Mouse (Mus musculus) embryo, embryonic 11 days (tissue): ENCODE results near the gene BC005561.

Experiments
- DNase-seq: peaks from one replicate; pipeline ENCODE4 v3.0.0-alpha.2; 2015

BC005561 gene

DNA sequence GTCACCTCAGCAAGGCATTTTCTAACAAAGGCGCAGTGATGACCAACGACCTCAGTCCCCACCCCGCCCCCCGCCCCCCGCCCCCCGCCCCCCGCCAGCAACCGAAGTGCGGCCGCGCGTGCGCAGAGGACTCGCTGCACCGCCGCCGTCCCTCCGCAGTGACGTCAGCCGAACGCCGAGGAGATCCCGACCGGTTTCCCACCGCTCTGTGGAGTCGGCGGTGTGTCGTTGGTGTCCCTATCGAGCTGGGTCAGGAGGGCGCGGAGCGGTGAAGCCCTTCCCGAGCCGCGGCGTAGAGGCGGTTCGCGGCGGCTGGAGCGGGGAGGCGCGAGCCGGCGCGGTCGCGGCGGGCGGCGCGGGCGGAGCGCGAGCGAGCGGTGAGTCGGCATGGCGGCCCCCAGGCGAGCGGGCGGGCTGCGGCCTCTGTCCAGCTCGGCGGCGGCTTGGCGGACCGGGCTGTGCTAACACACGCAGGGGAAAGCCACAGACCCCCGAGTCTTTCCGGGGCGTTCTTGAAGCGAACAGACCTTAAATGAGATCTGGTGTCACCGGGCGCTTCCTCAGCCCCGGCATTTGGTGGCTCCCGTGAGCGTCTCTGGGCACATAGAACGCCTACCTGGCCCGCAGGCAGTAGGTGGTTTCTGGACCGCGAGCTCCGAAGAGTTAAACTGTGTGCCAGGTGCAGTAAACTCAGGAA is at the start of gene BC005561:
TSS of gene BC005561 (plus strand) at position 158 of the 697 bp plus-strand sequence.
- peak; percentile 95 for DNase-seq

DNA sequence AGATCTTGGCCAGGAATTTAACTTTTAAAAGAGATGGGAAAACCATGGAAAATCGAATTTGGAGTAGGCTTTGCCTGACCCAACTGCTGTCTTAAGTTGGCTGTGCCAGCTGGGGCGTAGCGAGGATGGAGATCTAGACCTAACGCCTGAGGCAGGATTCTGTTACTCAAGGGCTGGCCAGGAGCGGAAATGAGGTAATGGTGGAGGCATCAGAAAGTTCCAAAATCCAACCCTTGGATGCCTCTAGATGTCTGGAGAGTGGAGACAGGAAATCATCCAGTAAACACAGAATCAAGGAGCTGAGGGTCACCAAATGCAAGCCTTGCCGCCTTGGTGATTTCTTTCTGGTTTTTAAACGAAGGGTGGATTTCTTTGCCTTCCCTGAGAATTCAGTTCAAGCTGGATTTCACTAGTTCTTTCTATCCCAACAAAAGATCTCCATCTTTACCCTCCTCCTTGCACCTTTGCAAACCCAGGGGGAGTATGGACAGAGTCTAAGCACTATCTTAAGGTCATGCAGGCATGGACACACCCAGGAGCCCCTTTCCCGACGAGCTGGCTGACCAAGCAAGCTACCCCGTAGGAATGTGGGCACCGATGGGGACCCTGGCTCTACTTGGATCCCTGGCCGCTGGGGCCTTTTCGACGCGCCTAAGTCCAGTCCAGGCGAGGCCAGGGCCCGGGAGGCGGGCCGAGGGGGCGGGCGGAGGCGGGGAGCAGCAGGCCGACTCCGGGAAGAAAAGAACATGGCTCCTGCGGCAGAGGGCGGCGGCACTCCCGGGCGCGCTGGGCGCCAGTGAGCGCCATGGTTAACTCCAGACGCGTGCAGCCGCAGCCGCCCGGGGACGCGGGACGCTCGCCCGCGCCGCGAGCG is 49.1 kb upstream of the BC005561 start, which contains the start of gene Pkd2:
TSS of gene Pkd2 (plus strand) at position 619 of the 874 bp plus-strand sequence.
- peak; percentile 88 for DNase-seq

DNA sequence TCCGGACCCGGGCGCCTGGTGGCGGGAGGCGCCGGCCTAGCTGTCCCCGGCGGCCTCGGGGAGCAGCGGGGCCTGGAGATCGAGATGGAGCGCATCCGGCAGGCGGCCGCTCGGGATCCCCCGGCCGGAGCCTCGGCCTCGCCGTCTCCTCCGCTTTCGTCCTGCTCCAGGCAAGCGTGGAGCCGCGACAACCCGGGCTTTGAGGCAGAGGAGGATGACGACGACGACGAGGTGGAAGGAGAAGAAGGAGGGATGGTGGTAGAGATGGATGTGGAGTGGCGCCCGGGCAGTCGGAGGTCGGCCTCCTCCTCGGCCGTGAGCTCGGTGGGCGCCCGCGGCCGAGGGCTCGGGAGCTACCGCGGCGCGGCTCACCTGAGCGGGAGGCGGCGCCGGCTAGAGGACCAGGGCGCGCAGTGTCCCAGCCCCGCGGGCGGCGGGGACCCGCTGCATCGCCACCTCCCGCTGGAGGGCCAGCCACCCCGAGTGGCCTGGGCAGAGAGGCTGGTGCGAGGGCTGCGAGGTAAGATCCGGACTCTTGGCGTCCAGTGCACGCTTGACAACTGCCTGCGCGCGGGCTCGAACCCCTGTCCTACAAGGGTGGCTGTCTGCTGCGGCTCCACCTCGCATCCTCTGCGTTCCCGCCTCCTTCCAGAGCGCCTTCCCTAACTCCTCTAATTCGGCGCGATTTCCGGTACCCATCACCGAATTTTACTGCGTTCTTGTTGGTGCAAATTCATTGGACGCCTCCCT is 48.3 kb upstream of the BC005561 start:
- peak; percentile 76 for DNase-seq

DNA sequence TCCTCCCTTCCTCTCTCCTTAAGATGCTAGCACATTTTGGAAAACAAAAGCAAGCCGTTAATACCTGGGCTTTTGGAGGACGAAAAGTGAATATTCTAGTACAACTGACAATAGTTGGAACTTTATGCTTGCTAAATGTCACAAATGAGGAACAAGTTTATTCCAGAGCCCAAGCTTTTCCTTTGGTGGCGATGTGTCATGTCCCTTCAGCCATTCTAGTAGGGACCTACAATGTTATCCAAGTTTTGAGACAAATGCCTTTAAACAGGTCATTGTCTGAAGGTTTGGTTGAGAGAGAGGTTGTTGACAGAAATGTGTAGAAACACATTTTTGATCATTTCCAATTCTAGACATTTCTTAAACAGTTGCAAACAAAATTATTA is 47.7 kb upstream of the BC005561 start:
- DNase-seq, result no peak

DNA sequence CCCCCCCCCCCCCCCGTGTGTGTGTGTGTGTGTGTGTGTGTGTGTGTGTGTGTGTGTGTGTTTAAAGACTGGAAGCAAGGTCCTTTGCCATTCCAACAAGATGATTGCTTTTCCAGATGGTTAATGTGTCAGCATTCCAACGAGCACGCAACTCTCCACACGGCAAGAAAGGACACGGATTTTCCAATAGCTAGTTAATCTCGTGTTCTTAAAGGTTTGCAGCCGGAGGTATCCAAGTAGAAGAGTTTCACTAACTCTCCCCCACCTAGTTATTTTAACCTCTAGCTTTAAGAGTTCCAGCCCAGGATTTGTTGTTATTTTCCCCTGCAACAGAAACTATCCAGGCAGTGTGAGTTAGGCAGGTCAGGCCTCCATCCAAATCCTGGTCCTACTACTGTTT is 47.3 kb upstream of the BC005561 start:
- peak; percentile 60 for DNase-seq

DNA sequence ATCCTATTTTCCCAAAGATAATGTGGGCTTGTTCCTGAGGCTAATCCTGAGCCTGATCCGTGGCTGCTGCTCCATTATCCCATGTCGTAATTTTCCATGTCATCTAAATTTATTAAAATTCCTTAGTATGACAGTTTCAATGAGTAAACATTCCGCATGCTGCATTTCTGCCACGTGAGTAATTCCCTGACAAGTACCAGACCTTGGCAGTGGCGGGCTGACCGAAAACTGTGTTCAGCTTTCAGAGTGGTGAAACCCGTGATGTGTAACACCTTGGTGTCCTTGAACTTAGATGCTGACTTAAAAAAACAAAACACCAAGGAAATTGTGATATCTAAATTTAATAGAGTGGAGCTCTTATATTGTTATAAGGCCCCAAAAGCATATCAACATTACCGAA is 42.9 kb upstream of the BC005561 start:
- no peak for DNase-seq

DNA sequence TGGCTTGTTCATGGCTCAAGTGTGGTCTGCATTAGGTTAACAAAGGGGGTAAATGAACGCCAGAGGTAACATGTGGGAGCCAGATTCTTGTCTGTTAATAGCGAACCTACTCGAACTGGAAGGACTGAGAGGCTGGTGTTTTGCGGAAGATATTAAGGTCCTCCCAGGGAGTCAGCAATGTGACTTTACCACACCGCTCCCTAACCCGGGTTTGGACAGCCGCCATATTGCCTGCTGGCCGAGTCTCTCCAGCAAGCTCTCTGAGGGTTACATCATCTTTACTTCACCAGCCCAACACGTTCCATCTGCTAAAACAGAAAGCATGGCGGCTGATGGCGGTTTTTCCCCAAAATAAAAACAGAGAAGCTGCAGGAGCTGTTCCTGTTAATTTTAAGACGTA is 42.4 kb upstream of the BC005561 start:
- no peak for DNase-seq

DNA sequence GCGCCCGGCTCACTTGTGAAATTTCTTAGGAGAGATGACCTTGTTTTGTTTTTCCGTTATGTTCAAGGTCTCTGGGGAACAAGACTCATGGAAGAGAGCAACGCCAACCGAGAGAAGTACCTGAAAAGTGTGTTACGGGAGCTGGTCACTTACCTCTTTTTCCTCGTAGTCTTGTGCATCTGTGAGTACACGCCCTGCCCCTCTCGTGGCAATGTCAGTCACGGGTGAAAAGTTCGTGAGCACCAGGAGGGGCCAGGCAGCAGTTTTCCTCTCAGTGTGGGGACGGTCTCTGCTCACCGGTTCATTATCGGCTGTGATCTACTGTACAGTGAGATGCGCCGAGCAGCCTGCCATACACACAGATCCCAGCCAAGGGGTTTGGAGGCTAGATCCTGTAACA is 41.3 kb upstream of the BC005561 start:
- DNase-seq, result no peak

DNA sequence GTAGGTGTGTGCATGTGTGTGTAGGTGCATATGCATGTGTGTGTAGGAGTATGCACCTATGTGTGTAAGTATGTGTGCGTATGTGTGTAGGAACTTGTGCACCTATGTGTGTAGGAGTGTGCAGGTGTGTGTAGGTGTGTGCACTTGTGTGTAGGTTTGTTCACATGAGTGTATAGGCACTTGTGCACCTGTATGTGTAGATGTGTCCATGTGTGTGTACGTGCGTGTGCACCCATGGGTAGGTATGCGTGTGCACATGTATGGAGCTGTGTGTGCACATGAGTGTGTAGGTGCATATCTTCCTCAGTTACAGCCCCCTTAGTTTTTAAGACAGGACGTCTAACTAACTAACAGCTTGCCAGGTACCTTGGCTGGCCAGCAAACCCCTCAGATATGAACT is 39.6 kb upstream of the BC005561 start:
- DNase-seq, result no peak

DNA sequence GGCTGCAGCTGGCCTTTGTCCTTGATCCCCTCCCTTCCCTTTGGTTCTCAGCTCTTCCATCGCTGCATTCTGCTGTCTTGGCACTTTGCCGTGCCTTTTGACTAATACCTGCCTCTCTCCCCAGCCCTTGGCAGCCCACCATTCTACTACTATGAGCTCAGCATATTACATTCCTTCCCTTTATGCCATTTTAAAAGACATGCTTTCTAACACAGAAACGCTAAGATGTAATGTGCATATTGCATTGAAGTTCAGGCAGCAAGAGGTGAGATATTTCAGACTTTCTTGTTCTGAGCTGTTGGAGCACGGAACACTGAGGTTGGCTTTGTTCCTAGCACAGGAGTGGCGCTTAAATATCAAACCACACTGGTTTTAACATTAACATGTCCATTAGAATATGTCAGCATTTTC is 37.2 kb upstream of the BC005561 start:
- DNase-seq, result no peak

DNA sequence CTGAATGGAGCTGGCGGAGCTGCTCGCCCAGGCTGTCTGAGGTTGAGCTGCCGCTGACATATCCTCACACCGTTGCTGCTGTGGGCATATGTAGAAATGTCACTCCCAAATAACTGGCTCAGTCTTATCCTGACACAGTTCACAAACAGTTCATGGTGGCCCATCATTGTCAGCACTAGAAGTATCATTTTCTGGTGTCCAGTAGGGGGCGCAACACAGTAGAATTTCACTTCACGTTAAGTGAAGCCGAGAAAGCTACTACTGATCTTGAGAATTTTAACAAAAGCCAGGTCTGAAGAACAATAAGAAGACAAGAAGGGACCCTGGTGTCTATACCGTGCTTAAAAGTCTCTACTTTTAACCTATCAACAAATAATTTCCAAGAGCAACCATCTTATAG is 35.8 kb upstream of the BC005561 start:
- DNase-seq, result peak; percentile 26

DNA sequence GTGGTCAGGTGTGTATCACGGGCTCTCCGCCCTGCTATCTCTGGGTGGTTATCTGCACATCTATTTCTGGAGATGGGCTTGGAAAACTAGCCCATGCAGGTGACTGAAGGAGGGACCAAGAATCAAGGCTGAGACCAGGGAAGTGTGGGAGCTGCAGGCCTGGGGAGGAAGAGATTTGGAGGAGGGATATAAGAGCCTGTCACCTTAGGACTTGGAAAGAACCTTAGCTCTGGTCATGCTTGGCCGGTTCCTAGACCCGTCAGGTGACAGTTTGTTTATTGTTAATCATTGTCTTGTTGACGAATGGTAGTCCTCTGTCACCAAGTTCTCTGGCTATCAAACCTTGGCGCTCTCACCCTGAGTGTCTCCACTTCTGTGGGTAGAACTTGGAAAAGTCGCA is 27.8 kb upstream of the BC005561 start:
- DNase-seq, result no peak

DNA sequence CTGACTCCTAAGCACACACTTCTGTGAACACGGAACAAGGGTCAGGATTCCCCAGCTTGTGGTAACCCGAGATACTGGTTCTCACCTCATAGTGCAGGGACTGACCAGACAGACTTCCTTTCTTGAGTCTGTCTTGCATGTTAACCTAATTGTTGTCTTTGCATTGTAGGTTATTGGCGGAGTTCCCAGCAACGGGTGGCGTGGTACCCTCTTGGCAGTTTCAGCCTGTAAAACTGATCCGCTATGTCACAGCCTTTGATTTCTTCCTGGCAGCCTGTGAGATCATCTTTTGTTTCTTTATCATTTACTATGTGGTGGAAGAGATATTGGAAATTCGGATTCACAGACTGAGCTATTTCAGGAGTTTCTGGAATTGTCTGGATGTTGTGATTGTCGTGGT is 25.3 kb upstream of the BC005561 start:
- no peak for DNase-seq

DNA sequence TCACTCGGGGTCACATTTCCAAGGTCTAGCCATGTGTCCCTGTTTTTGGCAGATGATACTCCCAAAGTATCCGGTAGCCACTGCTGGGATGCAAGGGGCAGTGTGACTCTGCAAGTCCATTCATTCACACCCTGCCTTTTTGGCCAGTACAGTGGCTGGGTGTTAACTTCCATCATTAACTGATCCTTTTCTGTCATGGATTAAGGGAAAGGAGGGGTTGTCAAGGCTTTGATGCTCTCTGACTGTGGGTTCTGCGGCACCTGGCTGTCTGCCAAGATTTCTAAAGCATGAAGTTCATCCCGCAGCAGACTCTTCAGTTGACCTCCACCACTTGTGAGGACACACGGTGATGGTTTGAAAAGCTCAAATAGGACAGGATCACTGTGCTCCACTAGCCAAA is 16.6 kb upstream of the BC005561 start:
- no peak for DNase-seq

DNA sequence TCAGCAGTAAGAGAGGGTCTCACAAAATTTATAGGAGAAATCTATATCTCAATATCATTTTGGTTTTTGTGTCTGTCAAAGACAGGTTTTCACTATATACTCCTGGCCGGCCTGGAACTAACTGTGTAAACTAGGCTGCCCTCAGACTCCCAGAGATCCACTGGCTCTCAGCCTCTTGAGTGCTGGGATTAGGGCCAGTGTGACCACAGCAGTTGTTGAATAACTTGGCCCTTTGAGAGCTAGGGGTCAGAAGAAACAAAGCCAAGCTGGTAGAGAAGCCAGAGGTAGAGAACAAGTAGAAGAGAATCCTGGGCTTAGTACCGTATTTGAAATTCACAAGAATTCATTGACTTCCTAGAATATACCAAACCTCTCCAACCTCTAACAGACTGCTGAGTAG is 3.3 kb upstream of the BC005561 start:
- DNase-seq, result no peak

DNA sequence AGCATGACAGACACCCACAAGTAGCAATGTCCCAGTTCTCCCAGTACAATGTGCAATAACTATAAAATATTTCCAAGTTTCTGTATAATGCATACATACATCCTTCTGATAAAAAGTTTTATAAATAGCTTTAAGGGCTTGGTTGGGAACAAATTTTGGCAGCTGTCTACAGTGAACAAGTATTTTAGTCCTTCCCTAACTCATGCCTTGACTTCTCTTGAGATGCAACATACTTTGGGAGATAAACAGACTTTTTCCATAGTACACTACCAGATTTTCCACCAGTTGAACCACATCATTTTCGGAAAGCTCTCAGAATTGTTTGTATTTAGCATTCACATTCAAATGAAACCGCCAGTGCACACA is 340 bp upstream of the BC005561 start:
- DNase-seq, result no peak

DNA sequence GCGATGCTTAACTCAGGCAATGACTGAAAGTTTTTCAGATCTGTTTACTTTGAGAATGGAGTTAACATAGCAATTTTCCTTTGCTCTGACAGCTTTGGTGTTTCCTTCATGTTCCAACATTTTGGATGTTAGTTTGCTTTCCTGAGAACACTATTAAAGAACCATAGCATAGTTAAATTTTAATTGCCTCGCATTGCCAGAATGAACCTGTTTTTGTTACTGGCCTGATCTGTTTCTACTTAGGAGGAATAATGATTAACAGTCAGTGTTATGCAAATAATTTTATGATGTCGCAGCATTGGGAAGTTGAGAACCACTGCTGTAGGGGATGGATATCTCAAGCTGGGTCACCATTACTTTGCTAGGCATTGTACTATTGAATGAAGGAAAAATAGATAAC is 3.1 kb downstream of the BC005561 start:
- DNase-seq, result no peak

DNA sequence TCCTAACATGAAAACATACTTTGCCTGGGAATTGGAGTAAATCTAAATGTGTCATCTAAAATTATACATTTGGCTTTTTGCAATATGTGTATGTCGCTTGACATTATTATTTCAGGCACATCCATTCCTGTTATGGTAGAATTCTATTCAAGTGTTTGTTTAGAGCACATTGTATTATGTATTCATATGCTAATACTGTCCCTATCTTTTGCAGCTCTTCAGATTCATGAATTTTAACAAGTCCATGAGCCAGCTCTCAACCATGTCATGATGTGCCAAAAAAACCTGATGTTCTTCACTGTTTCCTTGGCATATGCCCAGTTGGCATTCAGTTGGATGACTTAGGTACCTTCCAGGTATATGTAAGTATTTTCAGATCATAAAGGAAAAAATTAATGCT is 30.5 kb downstream of the BC005561 start:
- DNase-seq, result no peak

DNA sequence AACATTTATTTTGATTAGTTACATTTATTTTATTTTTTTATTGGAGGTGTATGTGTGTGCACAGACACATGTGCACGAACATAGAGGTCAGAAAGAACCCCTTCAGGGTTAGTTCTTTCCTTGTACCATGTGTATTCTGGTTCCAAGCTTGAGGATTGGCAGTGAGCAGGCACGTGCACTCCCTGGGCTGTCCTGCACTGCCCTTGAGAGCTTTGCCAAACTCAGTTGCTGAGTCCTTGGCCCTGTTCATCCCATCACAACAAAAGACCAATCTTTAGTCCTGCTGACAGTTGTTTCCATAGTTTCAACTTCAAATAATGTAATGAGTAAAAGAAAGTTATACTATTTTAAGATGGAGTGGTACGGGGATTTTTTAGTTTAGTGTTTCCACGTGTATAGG is 31.2 kb downstream of the BC005561 start:
- no peak for DNase-seq

DNA sequence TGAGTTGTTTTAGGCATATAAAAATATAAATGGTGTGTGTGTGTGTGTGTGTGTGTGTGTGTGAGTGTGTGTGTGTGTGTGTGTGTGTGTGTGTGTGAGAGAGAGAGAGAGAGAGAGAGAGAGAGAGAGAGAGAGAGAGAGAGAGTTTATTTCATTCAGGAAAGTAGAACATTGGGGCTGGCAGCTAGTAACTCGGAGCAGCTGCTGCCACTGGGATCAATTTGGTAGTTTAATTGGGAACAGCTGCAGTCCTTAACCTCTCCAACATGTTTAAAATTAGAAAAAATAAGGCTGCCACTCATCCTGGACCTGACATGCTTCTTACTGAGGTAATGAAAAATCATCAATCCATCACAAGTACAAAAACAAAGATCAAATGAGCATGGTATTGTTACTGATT is 59.9 kb downstream of the BC005561 start:
- peak; percentile 44 for DNase-seq

DNA sequence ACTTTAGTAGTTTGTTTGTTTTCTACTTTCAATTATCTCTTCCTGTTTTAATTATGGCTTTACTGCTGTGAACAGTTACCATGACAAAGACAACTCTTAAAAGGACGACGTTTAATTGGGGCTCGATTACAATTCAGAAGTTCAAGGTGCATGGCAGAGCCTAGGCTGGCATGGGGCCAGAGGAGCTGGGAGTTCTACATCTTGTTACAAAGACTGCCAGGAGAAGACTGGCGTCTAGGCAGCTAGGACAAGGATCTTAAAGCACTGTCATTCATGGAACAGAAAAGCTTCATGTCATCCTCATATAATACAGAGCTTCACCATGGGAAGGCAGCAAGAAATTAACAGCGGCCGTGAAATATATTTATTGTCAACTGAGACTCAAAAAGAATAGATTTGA is 62.6 kb downstream of the BC005561 start:
- no peak for DNase-seq

DNA sequence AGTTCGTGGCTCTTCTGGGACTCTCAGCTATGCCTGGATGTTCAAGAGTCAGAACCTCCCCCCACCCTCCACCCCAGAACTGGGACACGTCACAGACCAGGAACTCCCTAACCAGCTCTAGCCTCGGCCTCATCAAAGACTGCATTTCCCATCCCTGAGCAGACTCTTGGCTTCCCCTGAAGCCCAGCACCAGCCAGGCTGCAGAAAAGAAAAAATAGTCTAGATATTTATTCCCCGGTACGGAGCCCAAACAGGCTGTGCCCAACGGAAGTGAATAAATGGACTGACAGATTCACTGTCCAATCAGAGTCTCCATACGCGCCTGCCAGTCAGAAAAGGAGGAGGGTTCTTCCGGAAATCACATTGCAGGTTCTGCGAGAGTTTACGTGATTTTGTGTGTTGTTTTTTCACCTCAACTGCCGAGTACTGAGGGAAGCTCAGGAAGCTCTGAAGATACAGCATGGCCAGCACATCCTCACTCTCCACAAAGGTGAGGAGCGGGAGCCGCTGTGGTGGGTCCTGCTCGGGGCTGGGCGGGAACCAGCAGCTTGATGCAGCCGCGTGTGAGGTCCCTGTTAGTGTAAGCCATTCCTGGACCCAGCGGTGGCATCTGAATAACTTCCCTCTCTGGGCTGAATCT is 63.2 kb downstream of the BC005561 start:
- DNase-seq, result peak; percentile 88
